Mouse (Mus musculus) adrenal gland, postnatal 36 days (tissue): ENCODE data around the gene Oas2. TPM values are rescaled to one million over a fixed set of nuclear protein-coding genes. Genes with fewer than 3 reads are reported as not detected.
"Not testable (repeated sequence)": the region's sequence is repeated elsewhere in the genome, so short reads cannot be mapped to it uniquely, and the experiment has no call there.

Experiments
- DNase-seq, 2 experiments: peaks; one replicate each; pipeline ENCODE4 v3.0.0; 2021; ENCODE audit warnings: mixed read lengths in 1 of 2
- long read RNA-seq, 2 experiments: library from polyadenylated mRNA; stranded (forward); transcript quantifications; one replicate each; pipeline ENCODE4 v2.0.0; 2021; ENCODE audit warnings: borderline sequencing depth in 2 of 2
- total RNA-seq, 2 experiments: library from RNA; stranded (reverse); gene quantifications; 2 replicates each; pipeline ENCODE4 v1.2.3; 2021

Gene Oas2
- total RNA-seq, result 1 to 10 TPM in 1 of 2 experiments, under 1 TPM in 1; 0.49 to 1.8 TPM
- long read RNA-seq, experiment 1, result 0 reads
- long read RNA-seq, experiment 2, result 0 reads

DNA sequence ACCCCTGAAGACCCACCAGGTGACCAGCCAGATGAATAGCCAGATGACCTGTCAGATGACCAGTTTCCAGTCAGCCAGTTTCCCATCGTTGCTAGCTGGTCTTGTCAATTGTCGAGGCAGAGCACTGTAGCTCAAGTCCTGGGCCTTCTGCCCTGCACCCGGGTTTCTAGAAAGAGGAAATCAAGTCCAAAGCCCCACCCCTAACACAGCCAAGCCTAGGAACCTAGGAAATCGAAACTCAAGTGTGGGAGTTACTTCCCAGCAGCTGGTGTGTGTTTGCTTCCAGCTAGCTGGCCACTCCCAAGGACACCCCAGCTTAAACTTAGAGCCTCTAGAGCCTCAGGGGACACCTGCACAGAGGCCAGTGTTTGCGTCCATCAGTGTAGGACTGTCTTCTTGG, at the start of gene Oas2:
TSS of gene Oas2 (minus strand) at position 166 of the 400 bp plus-strand sequence.
- no peak for DNase-seq

DNA sequence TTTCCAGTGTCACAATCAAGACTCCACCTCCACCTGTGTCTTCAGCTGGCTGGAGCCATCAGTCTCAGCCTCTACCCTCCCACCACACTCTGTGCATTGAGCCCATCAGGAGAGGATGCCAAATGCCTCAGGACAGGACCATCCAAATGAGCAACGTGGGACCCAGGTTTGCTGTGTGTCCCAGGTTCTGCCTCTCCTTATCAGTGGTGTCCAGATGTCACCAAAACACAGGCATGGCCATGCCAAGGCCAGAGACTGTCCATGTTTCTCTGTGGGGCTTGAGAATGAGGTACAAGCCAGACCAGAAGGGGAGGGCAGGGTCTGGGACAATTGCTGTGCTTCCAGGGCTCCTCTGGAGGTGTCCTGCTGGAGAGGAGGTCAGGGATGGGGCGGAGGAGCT, 49.3 kb upstream of the Oas2 start:
- not testable (repeated sequence) for DNase-seq

DNA sequence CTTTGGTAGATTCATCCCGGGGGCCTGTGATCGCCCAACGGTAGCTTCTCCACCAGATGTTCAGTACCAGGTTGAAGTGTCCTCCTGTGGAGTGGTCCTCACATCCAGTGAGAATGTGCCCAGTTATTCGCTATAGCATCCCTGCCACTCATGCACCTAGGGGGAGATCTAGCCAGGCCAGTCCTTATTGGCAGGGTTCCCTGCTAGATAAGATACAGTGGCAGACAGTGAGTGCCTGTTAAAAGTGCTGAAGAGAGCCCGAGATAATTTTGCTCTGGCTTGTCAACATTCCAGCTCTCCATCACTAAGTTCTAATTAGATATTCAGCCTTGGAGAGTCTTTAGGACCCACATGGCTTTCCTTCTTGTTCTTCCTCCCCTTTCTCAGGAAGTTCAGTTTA, 48.5 kb upstream of the Oas2 start:
- DNase-seq, result not testable (repeated sequence)

DNA sequence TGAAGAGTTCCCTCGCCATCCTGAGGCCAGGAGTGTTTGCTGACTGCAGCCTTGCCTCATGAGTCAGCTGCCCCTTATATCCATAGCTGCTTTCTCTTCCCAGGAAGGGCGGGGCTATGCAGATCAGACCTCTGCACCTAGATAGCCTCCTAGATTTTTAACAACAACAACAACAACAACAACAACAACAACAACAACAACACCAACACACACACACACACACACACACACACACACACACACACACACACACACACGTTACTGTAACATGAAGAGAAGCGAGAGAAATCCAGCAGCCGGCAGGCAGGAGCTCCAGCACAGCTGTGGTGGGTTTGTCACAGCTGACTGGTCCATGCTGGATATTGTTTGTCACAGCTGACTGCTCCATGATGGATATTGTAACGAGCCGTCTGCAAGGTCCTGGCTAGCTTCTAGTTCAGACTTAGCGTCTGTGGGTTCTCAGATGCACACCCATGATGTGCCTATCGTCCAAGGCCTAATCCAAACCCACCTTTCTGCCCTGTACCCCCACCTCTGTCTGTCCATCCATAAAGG, 45.9 kb upstream of the Oas2 start, which contains the start of gene Oas1e:
TSS of gene Oas1e (minus strand) at position 51 of the 555 bp plus-strand sequence.
- not testable (repeated sequence) for DNase-seq

DNA sequence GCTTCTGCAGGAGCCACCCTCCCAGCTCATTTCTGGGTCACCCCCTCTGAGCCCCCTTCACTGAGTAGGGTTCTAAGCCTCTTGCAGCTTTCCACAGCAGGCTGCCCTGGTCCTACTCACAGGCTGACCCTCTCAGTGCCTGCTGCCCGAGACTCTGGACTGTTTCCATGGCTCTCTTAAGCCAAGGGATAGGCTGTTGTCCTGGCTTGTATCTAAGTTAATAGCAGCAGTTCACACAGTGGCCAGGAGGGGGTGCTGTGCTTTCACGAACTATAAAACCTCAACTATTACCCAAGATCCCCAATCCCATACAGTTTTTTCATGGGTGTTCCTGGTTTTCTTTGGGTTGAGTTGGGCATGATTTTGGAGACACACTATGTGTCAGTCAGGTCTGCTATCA, 43.4 kb upstream of the Oas2 start:
- DNase-seq, result peak; percentile 33 to 54

DNA sequence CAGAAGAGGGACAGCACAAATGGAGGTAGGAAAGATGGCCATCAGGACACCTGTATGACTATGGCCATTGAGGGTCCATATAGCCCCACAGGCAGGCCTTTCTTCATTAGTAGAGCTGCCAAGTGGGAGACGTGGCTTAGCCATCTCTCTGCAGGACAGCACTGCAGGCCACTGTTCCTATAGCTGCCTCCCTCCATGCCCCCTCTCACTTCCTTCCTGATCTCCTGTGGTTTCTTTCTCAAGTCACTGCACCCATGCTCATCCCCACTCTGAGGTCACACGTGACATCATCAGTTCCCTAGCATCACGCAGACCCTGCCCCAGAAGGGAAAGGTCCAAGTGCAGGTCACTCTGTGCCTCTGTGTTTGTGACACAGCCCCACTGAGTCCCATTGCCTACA, 37.4 kb upstream of the Oas2 start:
- no peak for DNase-seq

DNA sequence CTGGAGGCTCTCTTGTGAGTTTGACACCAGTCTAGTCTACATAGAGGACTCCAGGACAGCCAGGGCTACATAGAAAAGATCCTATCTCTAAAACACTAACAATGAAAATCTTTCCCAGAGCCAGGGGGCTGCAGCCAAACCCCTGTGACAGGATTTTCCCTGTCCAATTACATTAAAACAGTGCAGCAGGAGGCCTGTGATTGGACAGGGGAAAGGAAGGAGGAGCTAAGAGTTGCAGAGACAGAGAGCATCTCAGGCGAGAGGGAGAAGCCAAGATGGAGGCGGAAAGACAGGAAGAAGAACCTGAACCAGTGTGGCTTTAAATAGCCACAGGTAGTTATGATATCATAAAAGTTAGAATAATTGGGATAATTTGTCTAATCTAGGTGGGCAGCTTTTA, 32.8 kb upstream of the Oas2 start:
- DNase-seq, result no peak

DNA sequence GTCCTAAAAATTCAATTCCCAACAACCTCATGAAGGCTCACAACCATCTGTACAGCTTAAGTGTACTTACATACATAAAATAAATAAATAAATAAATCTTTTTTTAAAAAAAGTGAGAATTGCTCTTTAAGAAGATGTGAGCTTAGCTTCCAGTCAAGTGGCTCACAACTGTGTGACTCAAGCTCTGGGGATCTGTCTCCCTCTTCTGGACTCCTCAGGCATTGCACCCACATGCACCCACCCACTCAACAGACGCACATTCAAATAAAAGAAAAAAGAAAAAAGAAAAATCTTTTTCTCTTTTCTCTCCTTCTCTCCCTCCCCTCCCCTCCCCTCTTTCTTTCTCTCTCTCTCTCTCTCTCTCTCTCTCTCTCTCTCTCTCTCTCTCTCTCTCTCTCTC, 32.0 kb upstream of the Oas2 start:
- DNase-seq, result no peak

DNA sequence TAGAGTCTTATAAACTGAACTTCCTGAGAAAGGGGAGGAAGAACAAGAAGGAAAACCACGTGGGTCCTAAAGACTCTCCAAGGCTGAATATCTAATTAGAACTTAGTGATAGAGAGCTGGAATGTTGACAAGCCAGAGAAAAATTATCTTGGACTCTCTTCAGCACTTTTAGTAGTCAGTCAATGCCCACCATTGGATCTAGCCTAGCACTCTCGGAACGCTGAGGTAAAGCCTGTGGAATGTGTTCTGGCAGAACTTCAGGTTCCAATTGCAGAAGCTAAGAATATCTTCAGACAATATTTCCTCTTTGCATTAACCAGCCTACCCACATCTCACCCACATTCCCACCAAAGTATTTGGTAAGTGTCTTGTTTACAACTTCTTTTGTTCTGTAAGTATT, 30.3 kb upstream of the Oas2 start:
- no peak for DNase-seq

DNA sequence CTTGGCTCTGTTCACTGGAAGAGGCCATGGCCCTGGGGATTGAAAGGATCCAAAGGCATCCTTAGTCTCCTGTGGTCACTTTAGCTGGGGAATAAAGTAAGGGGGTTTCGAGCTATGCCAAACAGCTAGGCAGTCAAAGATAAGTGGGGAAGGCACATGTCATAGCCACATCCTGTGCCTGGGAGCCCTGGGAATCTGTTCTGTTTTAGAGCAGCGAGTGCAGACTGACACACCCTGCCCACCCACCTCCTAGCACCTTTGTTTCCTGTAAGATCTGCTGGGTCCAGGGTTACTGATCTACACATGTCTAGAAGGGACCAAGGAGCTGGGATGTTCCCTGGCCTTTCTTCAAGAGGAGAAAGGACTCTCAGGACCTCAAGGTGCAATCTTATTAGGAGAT, 29.3 kb upstream of the Oas2 start:
- DNase-seq, result no peak

DNA sequence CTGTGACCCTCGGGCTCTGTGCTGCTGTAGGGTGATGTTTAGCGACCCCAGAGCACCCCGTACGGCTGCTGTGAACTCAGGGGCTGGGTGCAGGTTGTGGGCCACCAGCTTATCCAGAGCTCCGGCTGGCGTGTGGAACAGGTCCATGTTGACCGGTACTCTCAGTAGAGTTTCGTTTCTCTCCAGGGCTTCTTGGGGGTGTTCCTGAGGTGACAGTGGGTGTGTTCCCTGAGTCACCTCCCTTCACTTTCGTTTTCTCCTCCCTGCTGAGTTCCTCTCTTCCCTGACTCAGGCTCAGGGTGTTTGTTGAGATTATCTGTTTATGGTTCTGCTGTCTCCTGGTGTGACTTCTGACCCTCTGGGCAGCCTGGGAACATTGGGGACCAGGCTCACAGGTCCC, 27.8 kb upstream of the Oas2 start, which contains the start of gene Oas3:
TSS of gene Oas3 (minus strand) at position 184 of the 400 bp plus-strand sequence.
- DNase-seq, result no peak

DNA sequence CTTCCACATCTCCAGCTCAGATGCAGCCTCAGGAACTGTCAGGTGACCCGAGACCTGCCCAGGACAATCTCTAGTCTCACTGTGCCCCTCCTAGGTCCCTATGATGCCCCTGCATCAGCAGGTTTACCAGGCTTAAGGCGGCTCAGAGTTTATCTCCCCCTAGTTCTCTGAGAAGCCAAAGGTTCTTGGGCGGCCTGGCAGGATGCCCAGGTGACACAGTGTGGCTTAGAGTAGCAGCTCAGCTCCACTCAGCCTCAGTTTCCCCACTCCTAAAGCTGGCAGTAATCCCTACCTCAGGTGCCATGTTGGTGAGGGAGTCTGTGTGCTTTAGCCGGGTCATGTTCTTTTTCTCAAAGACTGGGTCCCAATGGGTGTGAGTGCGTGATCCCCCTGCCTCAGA, 27.1 kb upstream of the Oas2 start:
- no peak for DNase-seq

DNA sequence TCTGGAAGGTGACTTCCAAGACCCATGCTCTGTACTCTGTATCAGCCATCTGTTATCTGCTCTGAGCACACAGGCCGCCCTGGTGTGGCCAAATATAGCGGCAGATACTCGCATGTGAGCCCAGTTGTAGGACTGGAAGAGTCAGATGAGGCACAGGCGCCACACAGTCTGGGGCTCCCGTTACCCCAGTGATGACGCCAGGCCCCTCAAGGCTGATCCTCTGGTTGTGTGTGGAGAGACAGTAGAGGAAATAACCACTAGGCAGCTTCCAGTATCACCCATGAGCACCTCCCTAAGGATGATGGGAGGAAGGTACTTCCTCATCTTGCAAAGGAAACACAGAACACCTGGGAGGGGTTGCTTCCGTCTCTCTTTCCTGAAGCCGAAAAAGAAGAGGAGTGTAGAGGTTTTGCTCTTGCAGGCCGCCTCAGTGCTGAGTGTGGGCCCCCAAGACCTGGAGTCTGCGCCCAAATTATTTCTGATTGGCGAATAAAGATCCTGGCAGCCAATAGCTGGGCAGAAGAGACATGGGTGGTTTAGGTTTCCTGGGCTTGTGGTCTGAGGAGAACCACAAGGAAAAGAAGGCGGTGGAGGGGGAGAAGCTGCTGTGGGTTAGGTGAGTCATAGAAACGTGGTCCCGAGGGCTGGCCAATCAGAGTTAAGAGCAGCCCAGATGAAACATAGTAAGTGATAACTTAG, 25.8 kb upstream of the Oas2 start:
- no peak for DNase-seq

DNA sequence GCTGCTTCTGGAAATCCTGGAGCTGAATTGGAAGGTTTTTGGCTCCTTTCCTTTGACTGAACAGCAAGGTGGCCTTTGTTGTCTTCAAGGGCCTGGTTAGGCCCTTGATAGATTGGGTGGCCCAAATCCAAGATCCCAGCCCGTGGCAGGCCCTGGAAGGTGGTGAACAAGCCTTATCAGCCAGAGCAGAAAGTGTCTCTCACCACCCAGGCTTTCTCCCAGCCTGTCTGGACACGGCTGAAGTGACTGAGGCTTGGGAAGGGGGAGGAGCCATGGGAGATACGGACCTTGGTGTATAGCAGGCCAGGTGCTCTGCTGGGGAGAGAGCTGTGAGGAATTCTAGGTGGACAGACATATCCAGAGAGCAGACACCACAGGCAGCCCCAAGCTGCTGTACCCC, 19.7 kb upstream of the Oas2 start:
- DNase-seq, result no peak

DNA sequence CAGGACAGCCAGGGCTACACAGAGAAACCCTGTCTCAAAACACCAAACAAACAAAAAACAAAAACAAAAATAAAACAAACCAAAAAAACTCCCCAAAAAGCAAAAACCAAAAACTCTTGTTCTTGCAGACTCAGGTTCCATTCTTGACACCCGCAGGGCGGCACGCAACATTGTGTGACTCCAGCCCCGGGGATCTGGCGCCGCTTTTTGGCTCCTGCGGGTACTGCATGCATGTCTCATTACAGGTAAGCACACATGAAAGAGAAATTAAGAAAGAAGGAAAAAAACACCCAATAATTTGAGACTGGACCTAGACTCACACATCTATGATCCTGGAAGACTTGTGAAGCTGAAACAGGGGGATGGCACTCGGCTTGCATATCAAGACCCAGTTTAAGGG, 15.4 kb upstream of the Oas2 start:
- DNase-seq, result no peak

DNA sequence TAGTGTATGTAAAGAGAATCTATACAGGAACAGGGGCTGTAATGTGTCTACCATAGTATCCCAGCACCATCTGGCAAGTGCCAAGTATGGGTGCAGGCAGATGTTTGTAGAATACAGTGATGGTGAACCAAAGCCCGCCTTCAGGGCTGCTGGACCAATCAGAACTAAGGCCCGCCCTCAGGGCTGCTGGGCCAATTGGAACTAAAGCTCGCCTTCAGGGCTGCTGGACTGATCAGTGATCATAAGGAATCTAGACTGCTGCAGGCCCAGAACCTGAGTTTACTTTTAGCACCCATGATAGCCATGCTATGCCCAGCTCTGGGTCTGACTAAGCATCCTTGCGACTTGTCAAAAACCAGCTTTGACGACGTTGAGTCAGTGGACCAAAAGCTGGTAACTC, 12.2 kb upstream of the Oas2 start:
- peak in 1 of 2 experiments; percentile 13 for DNase-seq

DNA sequence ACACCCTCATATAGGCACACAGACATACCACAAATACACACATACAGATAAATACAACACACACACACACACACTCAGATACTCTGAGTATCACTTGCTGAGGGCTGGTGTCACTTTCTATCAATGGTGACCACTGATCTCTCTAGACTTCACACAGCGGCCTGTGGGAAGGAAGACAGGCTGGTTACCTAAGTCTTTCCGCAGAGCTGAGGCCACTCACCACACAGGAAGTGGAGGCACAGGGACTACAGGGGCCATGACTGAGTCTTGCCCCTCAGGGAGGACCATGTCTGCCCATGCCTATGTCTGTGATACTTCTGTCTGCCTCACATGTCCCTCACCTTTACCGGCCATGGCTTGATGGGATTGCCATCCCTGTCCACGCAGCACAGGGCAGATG, 4.6 kb upstream of the Oas2 start:
- DNase-seq, result no peak

DNA sequence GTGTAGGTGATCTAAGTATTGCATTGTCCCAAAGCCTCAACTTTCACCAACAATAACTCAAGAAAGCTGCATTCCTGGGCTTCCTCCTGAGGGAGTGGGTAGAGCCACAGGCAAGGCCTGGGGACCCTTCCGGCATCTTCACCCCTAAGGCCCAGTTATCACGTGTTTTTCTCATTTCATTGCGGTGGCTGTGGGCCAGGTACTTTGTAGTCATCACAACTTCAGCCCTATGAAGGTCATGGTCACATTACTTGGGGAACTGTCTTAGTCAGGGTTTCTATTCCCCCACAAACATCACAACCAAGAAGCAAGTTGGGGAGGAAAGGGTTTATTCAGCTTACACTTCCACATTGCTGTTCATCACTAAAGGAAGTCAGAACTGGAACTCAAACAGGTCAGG, 3.1 kb upstream of the Oas2 start:
- peak; percentile 37 to 44 for DNase-seq

DNA sequence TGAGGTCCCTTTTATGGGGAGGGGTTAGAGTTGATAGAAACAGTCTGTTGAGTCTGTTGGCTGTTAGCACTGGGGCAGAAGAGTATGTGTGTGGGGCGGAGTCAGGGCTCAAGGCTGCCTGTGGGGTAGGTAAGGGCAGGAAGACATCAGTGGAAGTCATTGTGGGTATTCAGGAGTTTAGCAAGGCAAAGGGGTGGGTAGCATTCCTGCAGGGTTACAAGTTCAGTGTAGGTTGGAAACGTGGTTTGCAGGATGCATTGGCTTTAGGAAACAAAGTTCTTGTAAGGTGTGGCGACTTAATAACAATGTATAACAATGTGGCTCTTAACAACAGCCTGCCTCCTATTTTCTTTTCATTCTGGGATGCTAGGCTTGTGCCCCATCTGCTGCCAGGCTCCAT, 1.6 kb upstream of the Oas2 start:
- DNase-seq, result no peak

DNA sequence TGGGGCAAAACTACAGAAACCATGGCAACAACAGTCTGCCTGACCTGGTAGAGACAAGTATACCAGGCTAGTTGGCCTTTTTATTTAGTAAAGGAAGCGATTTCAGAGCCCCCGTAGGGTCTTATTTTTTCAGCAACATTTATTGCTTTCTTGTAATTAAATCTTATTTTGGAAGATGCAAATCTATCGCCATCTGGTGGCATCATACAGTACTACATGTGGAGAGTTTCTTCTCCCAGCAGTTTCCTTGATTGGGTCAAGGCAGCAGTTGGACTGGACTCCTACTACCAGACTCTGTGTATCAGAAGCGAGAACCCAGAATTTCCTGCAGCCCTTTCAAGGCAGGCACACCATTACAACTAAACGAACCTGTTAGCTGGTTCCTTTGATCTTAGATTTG, 3.2 kb downstream of the Oas2 start:
- DNase-seq, result peak; percentile 17 to 46

DNA sequence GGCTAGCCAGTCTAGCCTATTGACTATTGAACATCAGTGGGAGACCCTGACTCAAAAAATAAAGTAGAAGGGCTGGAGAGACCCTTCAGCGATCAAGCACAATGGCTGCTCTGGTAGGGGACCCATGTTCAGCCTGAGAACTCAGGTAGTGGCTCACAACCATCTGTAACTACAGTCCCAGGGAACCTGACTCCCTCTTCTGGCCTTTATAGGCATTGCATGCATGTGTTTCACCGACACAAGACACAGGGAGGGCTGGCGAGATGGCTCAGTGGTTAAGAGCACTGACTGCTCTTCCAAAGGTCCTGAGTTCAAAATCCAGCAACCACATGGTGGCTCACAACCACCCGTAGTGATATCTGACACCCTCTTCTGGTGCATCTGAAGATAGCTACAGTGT, 7.5 kb downstream of the Oas2 start:
- peak; percentile 23 to 51 for DNase-seq

DNA sequence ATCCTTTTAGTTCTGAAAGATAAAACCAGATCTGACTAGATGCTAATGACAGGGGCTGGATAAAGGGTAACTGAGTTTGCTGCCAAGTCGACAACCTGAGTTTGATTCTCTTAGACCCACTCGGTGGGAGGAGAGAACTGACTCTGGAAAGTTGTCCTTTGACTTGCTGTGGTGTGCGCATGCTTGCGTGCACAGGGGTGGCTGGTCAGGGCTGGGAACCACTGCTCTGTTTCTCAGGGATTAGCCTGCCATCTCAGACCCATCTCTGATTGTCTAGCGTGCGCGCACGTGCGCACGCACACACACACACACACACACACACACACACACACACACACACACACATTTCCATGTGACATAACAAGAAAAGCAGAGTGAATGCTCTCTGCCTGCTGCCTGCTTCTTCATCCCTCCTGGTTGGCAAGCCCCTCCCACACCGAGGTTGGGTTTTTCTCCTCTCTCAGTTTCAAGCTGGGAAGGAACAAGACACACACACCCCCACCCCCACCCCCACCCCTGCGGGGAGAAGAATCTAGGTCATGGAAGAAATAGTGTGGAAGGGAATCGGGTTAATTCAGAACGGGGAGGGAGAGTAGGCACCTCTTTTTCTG, 15.2 kb downstream of the Oas2 start:
- no peak for DNase-seq

DNA sequence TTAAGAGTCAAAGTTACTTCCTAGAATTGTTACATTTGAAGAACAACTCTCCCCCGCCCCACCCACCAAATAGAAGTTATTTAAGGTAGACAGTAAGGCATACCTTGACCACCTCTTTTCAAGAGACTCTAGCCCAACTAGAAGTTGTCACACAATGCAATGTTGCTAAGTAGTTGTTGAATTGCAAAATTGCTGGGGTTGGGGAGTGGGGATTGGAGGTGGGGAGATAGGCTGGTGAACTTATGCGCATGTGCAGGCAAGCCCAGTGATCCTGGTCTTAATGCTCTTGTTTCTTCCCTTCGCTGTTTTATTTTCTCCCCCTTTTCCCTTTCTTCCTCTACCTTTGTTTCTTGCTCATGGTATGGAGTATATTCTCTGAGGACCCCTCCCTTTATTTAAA, 16.0 kb downstream of the Oas2 start:
- DNase-seq, result no peak

DNA sequence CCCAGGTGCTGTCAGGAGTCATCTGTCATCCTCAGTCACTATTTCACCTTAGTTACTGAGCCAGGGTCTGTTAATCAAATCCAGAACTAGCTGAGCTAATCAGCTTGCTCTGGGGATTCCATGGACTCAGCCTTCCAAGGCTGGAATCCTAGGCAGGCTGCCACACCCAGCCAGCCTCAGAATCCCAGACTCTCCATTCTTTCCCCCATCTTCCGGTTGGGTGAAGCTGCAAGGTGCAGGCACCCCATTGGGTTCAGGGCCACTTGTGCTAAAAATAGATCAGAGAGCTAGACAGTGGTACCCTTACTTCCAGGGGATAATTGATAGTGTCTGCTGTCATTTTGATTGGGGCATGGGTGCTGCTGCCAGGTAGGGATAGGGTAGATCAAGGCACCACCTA, 16.9 kb downstream of the Oas2 start:
- DNase-seq, result no peak
